Mouse (Mus musculus) megakaryocyte, adult 5-6 weeks (primary cell): ENCODE measurements at regions not wholly inside any gene's neighbourhood (a gene's known extent, or its start where the extent isn't known, plus 50 kb on each side); places are given as distances from the start of the nearest gene placed in this dataset.
"Not testable (repeated sequence)": the region's sequence is repeated elsewhere in the genome, so short reads cannot be mapped to it uniquely, and the experiment has no call there.

ENCODE experiments used
- ATAC-seq: 2 replicates; pipeline ENCODE4 v1.8.0; 2016; ENCODE audit warnings: mild to moderate bottlenecking, inconsistent platforms; ENCODE audit not compliant: poor library complexity, severe bottlenecking

DNA sequence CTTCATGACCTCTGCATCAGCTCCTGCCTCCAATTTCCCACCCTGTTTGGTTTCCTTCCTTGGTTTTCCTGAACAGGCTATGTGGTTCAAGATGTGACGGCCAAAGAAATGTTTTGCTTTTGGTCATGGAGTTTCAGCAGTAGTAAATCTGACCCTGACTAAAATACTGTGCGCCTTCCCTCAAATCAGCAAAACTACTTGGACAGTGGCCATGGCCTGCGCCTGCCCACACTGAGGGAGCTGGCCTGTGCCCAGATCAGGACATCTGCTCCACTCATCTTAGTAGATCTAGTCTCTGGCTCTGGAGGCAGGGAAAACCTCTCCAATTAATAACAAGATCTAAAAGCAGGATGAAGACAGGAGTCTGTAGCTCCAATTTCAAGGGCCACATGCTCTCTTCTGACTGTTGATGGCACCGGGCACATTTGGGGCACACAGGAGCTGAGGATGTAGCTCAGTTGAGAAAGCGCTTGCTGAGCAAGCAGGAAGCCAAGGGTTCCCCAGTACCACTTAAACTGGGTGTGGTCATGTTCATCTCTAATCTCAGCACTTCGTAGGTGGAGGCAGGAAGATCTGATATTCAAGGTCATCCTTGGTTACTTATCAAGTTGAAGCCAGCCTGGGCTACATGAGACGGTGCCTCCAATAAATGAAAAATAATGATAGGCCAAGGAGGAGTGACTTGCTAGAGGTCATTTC, 96.6 kb upstream of the Mrps10 start:
- no peak for ATAC-seq

- no peak for ATAC-seq
These were observed 99.4 kb upstream of the Mrps10 start for GRCm38 (mm10) chr17:47269053-47269891.

DNA sequence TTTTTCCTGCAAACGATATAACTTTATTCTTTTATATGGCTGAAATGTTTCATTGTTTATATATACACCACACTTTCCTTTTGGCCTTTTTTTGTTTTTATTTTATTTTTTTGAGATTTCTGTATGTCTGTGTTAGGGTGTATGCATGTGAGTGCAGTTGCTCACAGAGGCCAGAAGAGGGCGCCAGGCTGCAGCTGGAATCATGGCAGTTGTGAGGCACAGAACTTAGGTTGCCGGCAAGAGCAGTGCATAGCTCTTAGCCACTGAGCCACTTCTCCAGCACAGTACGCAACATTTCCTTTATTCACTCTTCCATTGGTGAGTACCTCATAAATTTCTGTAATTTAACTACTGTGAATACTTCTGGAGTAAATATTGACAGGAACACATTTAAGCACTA, 100.8 kb upstream of the Mrps10 start:
- no peak for ATAC-seq

GRCm38 (mm10) chr17:47267076-47267475, 101.6 kb upstream of the Mrps10 start:
- no peak for ATAC-seq

DNA sequence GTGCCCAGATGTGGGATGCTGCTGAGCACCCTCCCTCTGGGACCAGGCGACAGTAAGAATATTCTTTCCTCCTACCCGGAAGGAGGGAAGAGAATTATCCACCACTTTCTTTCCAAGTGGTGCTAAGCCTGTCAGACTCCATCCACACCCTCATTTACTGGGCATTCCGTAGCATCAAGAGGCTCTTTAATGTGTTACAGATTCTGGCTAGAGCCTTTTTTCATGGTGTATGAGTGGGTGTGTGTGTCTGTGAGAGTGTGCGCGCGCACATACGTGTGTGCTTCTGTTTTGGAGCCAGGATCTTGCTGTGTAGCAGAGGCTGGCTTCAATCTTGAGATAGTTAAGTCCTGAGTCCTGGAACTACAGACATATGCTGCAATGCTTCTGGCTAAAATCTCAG, 102.4 kb upstream of the Mrps10 start:
- no peak for ATAC-seq

- no peak for ATAC-seq
These were observed 105.7 kb upstream of the Mrps10 start for GRCm38 (mm10) chr17:47262986-47263385.

DNA sequence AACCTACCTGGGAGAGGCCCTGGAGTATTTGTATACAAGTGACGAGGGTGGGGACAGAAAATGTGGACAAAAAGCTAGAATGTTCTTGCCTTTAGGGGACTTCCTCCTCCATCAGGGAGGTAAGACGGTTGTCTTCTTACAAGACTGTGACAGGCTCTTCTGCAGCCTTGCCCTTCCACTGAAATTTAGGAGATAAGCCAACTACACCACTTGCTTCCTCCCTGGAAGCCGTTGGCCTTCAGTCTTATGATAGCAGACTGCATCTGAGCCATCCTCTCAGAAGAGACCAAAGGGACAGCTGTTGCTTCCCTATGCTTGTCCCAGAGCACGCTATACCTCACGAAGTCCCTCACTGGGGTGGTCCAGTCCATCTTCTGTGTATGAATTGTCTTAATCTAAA, 106.5 kb upstream of the Mrps10 start:
- no peak for ATAC-seq

- ATAC-seq = peak; percentile 80
These were observed 107.7 kb upstream of the Mrps10 start for GRCm38 (mm10) chr17:47260976-47261375.

GRCm38 (mm10) chr17:47258296-47258695, 110.4 kb upstream of the Mrps10 start:
- ATAC-seq = 0 out of 2 replicates have a peak, but pooled peaks have one; percentile 41

GRCm38 (mm10) chr17:47255209-47255608, 113.5 kb upstream of the Mrps10 start:
- ATAC-seq = no peak

- no peak for ATAC-seq
These were observed 114.7 kb upstream of the Mrps10 start for GRCm38 (mm10) chr17:47254026-47254425.

DNA sequence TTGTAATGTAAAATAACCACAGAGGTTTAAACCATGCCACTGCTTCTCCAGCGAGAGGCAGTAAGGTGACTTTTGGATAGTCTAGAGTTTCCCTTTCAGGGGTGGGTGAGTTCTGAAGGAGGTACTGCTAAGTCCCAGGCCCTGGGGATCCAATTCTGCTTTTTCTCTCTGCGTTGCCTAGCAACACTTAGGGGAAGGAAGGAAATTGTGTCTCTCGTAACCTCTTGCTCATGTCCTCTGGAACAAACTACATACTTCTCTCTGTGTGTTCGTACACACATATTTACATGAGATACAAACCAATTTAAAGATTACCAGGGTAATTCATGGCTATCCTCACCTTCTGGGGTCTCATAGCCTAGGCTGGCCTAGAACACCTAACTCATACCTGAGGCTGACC, 118.7 kb upstream of the Mrps10 start:
- ATAC-seq = peak; percentile 95

- peak; percentile 41 for ATAC-seq
These were observed 119.5 kb upstream of the Mrps10 start for GRCm38 (mm10) chr17:47249176-47249575.

- no peak for ATAC-seq
These were observed 120.6 kb upstream of the Mrps10 start for GRCm38 (mm10) chr17:47248053-47248452.

GRCm38 (mm10) chr17:47247516-47247915, 121.2 kb upstream of the Mrps10 start:
- no peak for ATAC-seq

- ATAC-seq = no peak
These were observed 122.1 kb upstream of the Mrps10 start for GRCm38 (mm10) chr17:47246605-47247004.

DNA sequence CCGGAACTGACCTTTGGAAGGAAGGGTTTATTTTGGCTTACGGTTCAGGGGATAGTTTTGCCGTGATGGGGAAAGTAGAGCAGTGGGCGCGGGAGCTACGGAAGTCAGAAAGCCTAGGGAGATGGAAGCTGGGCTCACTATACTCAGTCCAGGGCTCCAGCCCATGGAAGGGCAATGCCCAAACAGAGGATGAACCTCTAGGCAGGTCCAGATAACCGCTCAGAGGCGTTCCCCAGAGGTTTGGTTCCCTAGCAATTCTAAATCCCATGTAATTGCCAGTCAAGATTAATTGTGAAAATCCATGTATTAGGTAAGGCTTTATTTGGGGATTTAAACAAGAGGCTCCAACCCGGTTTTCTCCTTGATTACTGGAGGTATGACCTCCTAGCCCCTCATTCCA, 123.1 kb upstream of the Mrps10 start:
- no peak for ATAC-seq

DNA sequence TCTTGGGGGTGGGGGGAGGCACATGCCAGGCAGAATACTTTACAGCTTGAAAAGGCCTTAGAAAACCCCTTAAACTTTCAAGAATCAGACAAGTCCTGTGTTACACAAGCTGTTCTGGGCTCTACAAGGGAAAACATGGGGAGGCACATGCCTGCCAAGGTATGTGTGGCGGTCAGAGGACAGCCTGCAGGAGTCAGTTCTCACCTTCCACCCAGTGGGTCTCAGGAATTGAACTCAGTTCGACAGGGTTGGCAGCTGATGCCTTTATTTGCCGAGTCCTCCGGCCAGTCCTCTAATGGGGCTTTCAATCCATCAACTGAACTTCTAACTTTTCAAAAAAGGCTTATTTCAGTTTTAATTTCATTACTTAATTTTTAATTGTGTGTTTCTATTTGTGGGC, 129.6 kb upstream of the Mrps10 start:
- ATAC-seq = no peak

- ATAC-seq = not testable (repeated sequence)
These were observed 130.8 kb upstream of the Mrps10 start for GRCm38 (mm10) chr17:47237881-47238280.

DNA sequence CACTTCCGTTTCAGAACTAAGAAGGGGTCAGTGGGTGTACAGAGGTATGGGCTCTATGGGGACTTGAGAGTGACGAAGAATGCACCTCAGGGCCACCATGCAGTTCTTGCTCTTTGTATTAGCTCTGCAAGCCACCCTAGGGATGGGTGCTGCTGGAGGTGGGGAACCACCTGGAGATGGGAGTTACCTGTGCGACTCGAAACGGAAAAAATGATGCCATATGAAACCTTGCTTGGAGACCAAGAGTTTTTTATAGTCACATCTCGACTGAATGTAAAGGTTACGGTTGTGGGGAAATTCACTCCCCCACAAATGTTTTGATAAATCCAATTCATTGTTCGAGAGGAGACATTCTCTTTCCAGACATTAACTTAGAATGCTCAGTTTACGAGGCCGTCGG, 134.3 kb upstream of the Mrps10 start:
- no peak for ATAC-seq

- ATAC-seq = no peak
These were observed 135.5 kb upstream of the Mrps10 start for GRCm38 (mm10) chr17:47233003-47233678.

- ATAC-seq = peak; percentile 52; the same call in 1 of the 2 replicates
These were observed 138.0 kb upstream of the Mrps10 start for GRCm38 (mm10) chr17:47230715-47231114.
